Mouse (Mus musculus) myocyte (in vitro differentiated cells): ENCODE results near the gene Tssc4. TPM values are rescaled to one million over a fixed set of nuclear protein-coding genes. Genes with fewer than 3 reads are reported as not detected.

ENCODE experiments used
- H3K27me3 ChIP-seq: one replicate; pipeline ENCODE4 v1.6.1; 2011; ENCODE audit not compliant: control insufficient read depth, insufficient read depth, insufficient read length
- H3K36me3 ChIP-seq: one replicate; pipeline ENCODE4 v1.6.1; 2011; ENCODE audit not compliant: control insufficient read depth, insufficient read depth
- H3K4me2 ChIP-seq: one replicate; pipeline ENCODE4 v1.6.1; 2011; ENCODE audit warnings: low read depth, control low read depth
- H3K4me3 ChIP-seq: one replicate; pipeline ENCODE4 v1.5.1; 2011; ENCODE audit warnings: mild to moderate bottlenecking, control low read depth, moderate library complexity
- H3K79me2 ChIP-seq: one replicate; pipeline ENCODE4 v1.6.1; 2011; ENCODE audit not compliant: control insufficient read depth, insufficient read depth
- H3ac ChIP-seq: one replicate; pipeline ENCODE4 v1.6.1; 2011; ENCODE audit not compliant: control insufficient read depth, insufficient read length
- CEBPB ChIP-seq: IDR thresholded peaks from 2 replicates; pipeline ENCODE4 v1.6.1; 2011; ENCODE audit warnings: mild to moderate bottlenecking, moderate library complexity; ENCODE audit not compliant: poor library complexity, insufficient read depth, severe bottlenecking
- E2F4 ChIP-seq: IDR thresholded peaks from one replicate; pipeline ENCODE4 v1.6.1; 2011; ENCODE audit warnings: mild to moderate bottlenecking, control low read depth, moderate library complexity; ENCODE audit not compliant: insufficient read depth
- MAX ChIP-seq: IDR thresholded peaks from one replicate; pipeline ENCODE4 v1.6.1; 2011; ENCODE audit warnings: low read depth, mild to moderate bottlenecking, control low read depth
- MYOD1 ChIP-seq, 3 experiments: IDR thresholded peaks; one replicate each; pipeline ENCODE4 v1.6.1; 2011; ENCODE audit warnings: control low read depth in 2 of 3, low read depth in 2 of 3, mild to moderate bottlenecking in 2 of 3, moderate library complexity in 1 of 3; ENCODE audit not compliant: insufficient read length in 2 of 3, control insufficient read depth in 1 of 3
- MYOG ChIP-seq, 3 experiments: IDR thresholded peaks; one replicate each; pipeline ENCODE4 v1.6.1; 2011; ENCODE audit warnings: control low read depth in 2 of 3, low read depth in 2 of 3, mild to moderate bottlenecking in 2 of 3; ENCODE audit not compliant: insufficient read length in 2 of 3, control insufficient read depth in 1 of 3, insufficient read depth in 1 of 3
- POLR2A ChIP-seq: IDR thresholded peaks from one replicate; pipeline ENCODE4 v1.6.1; 2011; ENCODE audit warnings: low read depth, mild to moderate bottlenecking, control low read depth, moderate library complexity; ENCODE audit not compliant: insufficient read length
- POLR2AphosphoS2 ChIP-seq: IDR thresholded peaks from one replicate; pipeline ENCODE4 v1.6.1; 2011; ENCODE audit warnings: low read depth, control low read depth; ENCODE audit not compliant: insufficient read length
- REST ChIP-seq: IDR thresholded peaks from one replicate; pipeline ENCODE4 v1.6.1; 2011; ENCODE audit warnings: mild to moderate bottlenecking, control low read depth, moderate library complexity; ENCODE audit not compliant: insufficient read depth, insufficient read length
- SRF ChIP-seq: IDR thresholded peaks from one replicate; pipeline ENCODE4 v1.6.1; 2011; ENCODE audit warnings: low read depth; ENCODE audit not compliant: control insufficient read depth, insufficient read length
- TCF12 ChIP-seq: IDR thresholded peaks from one replicate; pipeline ENCODE4 v1.6.1; 2011; ENCODE audit warnings: mild to moderate bottlenecking, control low read depth; ENCODE audit not compliant: poor library complexity, insufficient read depth, severe bottlenecking
- TCF3 ChIP-seq: IDR thresholded peaks from one replicate; pipeline ENCODE4 v1.6.1; 2011; ENCODE audit warnings: low read depth, control low read depth; ENCODE audit not compliant: insufficient read length
- USF1 ChIP-seq: IDR thresholded peaks from one replicate; pipeline ENCODE4 v1.6.1; 2011; ENCODE audit warnings: low read depth, mild to moderate bottlenecking, control low read depth, moderate library complexity
- polyA plus RNA-seq: library from polyadenylated mRNA; unstranded; fragments of >200 nt; fragmentation: generic; extraction: Trizol; gene quantifications from one replicate; pipeline ENCODE4 v1.2.1, GENCODE M21; 2012; ENCODE audit warnings: missing spikeins

The Tssc4 gene
- polyA plus RNA-seq, 1 experiment = 78.6 TPM

DNA sequence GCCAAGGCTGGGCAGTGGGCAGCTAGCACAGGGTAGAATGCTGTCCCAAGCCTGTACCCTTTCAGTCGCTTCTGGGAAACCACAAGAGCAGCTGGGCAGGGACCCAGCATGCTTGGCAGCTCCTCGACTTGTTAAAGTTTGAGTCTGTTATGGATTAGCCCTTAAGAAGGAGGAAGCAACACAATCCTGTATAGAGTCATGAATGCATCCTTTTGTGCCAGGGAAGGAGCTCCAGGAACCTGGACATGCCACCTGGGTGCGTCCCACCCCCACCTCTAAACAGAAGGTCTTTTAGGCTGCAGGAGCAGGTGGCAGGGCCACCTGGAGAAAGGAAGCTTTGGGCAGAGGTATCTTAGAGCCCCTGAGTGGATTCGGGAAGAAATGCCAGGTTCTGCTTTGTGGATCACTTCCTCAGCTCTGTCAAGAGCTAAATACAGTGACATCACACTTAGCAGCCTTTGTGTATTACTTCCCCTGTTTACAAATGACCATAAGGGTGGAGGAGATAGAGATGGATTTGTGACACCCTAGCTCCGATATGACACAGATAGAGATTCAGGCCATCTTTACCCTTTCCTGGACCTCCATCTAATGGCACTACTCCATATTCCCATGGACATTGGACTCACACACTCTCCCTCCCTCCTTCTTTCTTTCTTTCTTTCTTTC lies 9.7 kb upstream of the Tssc4 start:
- no peak overlapping the region for H3K4me3 ChIP-seq
- TF ChIP-seq MYOD1 (IDR thresholded peaks at IDR 0.05; ENCODE audit: control insufficient read depth in 1 of 3, insufficient read length in 2 of 3, low read depth in 2 of 3) = peak in 1 of 3 experiments; percentile 66
- TF ChIP-seq POLR2A = peak; percentile 11
- peak in 2 of 3 experiments; percentile 14 to 78 for TF ChIP-seq MYOG (IDR thresholded peaks at IDR 0.05; ENCODE audit: control insufficient read depth in 1 of 3, insufficient read depth in 1 of 3, insufficient read length in 2 of 3, low read depth in 2 of 3)
- peak; percentile 18 for TF ChIP-seq POLR2AphosphoS2
- peak; percentile 14 for TF ChIP-seq TCF12
- TF ChIP-seq REST = no peak
- no peak for TF ChIP-seq E2F4
- peaks cover 77% of the 10 kb centered on the region for H3K79me2 ChIP-seq
- no peak overlapping the region for H3ac ChIP-seq
- no peaks in the 10 kb centered on the region for H3K27me3 ChIP-seq
- peaks cover 44% of the 10 kb centered on the region for H3K36me3 ChIP-seq
- peak overlapping the region; percentile 99 for H3K4me2 ChIP-seq

DNA sequence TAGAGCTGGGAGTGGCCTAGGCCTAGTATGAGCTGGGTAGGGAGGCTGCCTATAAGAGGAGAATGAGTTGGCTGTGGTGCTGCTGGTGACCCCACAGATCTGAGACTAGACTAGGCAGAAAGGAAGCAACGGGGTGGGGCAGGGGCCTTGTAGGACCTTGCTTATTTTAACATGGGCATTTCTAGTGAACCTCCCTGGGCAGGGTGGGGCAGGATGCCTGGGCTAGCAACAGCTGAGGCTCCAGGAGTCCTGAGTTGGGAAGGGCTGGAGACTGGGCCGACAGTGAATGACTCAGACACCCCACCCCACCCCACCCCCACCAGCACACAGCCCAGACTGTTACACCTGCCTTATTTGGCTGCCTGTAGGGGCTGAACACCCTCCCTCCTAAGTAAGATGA lies 6.3 kb upstream of the Tssc4 start:
- no peaks in the 10 kb centered on the region for H3K27me3 ChIP-seq
- peaks cover 43% of the 10 kb centered on the region for H3K79me2 ChIP-seq
- H3K4me2 ChIP-seq = peak overlapping the region; percentile 53
- no peak overlapping the region for H3K4me3 ChIP-seq
- no peak overlapping the region for H3ac ChIP-seq
- no peak for TF ChIP-seq USF1
- TF ChIP-seq MYOD1 (IDR thresholded peaks at IDR 0.05; ENCODE audit: control insufficient read depth in 1 of 3, insufficient read length in 2 of 3, low read depth in 2 of 3) = peak; percentile 30 to 94 (median 77)
- peak; percentile 53 for TF ChIP-seq TCF12
- peak; percentile 64 to 93 (median 74) for TF ChIP-seq MYOG (IDR thresholded peaks at IDR 0.05; ENCODE audit: control insufficient read depth in 1 of 3, insufficient read depth in 1 of 3, insufficient read length in 2 of 3, low read depth in 2 of 3)
- TF ChIP-seq TCF3 = peak; percentile 28
- TF ChIP-seq REST = no peak
- TF ChIP-seq CEBPB = no peak
- no peak for TF ChIP-seq POLR2A
- TF ChIP-seq POLR2AphosphoS2 = peak; percentile 44
- no peak for TF ChIP-seq MAX
- no peak for TF ChIP-seq E2F4
- TF ChIP-seq SRF = peak; percentile 87
- H3K36me3 ChIP-seq = peaks cover 72% of the 10 kb centered on the region

DNA sequence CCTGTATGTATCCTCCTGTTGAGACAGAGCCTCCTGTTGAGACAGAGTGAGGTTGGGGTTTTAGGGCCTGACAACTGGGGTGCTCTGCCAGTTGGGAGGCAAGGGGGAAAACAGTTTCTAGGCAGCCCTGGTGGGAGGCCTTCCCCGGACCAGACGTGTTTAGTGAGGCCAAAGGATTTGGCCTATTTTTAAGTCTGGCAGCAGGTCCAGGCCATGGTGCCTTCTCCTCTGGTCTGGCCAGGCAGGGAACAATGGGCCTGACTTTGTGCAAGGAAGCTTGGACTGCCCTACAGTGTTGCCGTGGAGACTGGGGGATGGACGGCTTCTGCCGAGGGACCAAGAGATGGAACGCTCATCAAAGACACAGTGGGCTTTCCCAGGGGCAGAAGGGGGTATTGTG lies 4.8 kb upstream of the Tssc4 start:
- H3ac ChIP-seq = no peak overlapping the region
- H3K4me3 ChIP-seq = no peak overlapping the region
- TF ChIP-seq E2F4 = no peak
- TF ChIP-seq CEBPB = no peak
- TF ChIP-seq MAX = no peak
- no peak for TF ChIP-seq REST
- TF ChIP-seq POLR2A = peak; percentile 21
- TF ChIP-seq TCF3 = no peak
- no peak for TF ChIP-seq TCF12
- H3K79me2 ChIP-seq = peaks cover 28% of the 10 kb centered on the region
- H3K27me3 ChIP-seq = no peaks in the 10 kb centered on the region
- H3K36me3 ChIP-seq = peaks cover 83% of the 10 kb centered on the region
- H3K4me2 ChIP-seq = no peak overlapping the region

DNA sequence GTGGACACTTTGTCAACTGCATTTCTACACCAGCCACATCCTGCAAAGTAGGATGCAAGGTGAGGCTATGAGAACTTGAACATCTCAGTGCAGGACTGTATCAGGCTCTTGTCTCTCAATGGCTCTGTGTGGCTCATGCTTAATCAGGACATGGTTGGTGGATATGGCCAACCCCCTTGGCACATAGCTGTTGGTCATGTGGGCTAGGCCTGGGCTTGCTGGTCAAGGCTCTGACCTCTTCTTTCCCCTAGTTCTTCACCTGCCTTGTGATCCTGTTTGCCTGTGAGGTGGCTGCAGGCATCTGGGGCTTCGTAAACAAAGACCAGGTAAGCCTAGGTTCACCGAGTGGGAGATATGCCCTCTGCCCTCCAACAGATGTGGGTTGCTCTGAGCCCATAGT lies 3.4 kb upstream of the Tssc4 start:
- Histone ChIP-seq H3K79me2 (peaks cover 26% of the 10 kb centered on the region), H3K4me3 (no peak overlapping the region), H3ac (no peak overlapping the region), H3K27me3 (no peaks in the 10 kb centered on the region), H3K36me3 (peaks cover 75% of the 10 kb centered on the region), H3K4me2 (no peak overlapping the region)
- TF ChIP-seq REST = no peak
- TF ChIP-seq MYOD1 (IDR thresholded peaks at IDR 0.05; ENCODE audit: control insufficient read depth in 1 of 3, insufficient read length in 2 of 3, low read depth in 2 of 3) = no peak
- no peak for TF ChIP-seq MYOG (IDR thresholded peaks at IDR 0.05; ENCODE audit: control insufficient read depth in 1 of 3, insufficient read depth in 1 of 3, insufficient read length in 2 of 3, low read depth in 2 of 3)
- TF ChIP-seq POLR2AphosphoS2 = no peak
- no peak for TF ChIP-seq POLR2A
- no peak for TF ChIP-seq SRF
- no peak for TF ChIP-seq TCF3
- TF ChIP-seq USF1 = no peak
- TF ChIP-seq CEBPB = no peak
- TF ChIP-seq E2F4 = no peak
- no peak for TF ChIP-seq TCF12

DNA sequence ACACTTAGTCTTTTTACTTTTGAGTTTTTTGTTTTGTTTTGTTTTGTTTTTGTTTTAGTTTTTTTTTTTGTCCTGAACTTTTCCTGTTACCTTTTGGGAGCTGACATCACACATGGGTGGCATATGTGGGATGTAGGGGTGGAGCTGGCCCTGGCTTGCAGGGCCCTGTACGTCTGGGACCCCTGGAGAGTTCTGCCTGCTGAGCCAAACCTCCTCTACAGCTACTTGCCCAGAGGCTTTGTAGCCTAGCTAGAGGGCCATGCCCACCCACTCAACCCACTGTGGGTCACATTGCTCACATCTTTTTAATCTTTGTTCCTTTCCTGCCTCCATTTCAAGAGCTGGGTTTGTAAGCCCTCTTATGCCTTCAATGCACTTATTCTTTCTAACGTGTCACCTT lies 1.6 kb upstream of the Tssc4 start:
- Histone ChIP-seq H3K27me3 (no peaks in the 10 kb centered on the region), H3ac (no peak overlapping the region), H3K36me3 (peaks cover 59% of the 10 kb centered on the region), H3K4me3 (no peak overlapping the region), H3K79me2 (peaks cover 12% of the 10 kb centered on the region), H3K4me2 (no peak overlapping the region)
- no peak for TF ChIP-seq TCF12
- no peak for TF ChIP-seq CEBPB
- no peak for TF ChIP-seq REST
